Mouse (Mus musculus) kidney, postnatal 0 days (tissue): ENCODE results near the gene Cbfa2t3. TPM values are rescaled to one million over a fixed set of nuclear protein-coding genes. Genes with fewer than 3 reads are reported as not detected.
"Not testable (repeated sequence)": the region's sequence is repeated elsewhere in the genome, so short reads cannot be mapped to it uniquely, and the experiment has no call there.

Source experiments
- ATAC-seq: fragments of 200-750 bp; cut with Nextera tagmentation; replicated peaks from 2 replicates; pipeline ENCODE4 v1.8.0; 2017; ENCODE audit warnings: low read depth, moderate number of reproducible peaks, moderate TSS enrichment, moderate library complexity; ENCODE audit not compliant: low FRiP score
- DNase-seq: peaks from one replicate; pipeline ENCODE4 v3.0.0-alpha.2; 2016; ENCODE audit warnings: low spot score
- H3K27ac ChIP-seq: fragments of 300-500 bp; sonication (generic); 2 replicates; pipeline ENCODE4 v1.5.1; 2014; ENCODE audit warnings: mild to moderate bottlenecking
- H3K27me3 ChIP-seq: fragments of 300-500 bp; sonication (generic); 2 replicates; pipeline ENCODE4 v1.6.1; 2014; ENCODE audit warnings: low read length, mixed read lengths; ENCODE audit not compliant: insufficient read depth
- H3K36me3 ChIP-seq: fragments of 300-500 bp; sonication (generic); 2 replicates; pipeline ENCODE4 v1.6.1; 2014; ENCODE audit warnings: low read length, mixed read lengths; ENCODE audit not compliant: insufficient read depth
- H3K4me1 ChIP-seq: fragments of 300-500 bp; sonication (generic); replicated peaks from 2 replicates; pipeline ENCODE4 v1.6.1; 2014; ENCODE audit warnings: antibody characterized with exemption, low read length, mixed read lengths; ENCODE audit not compliant: insufficient read depth
- H3K4me2 ChIP-seq: fragments of 300-500 bp; sonication (generic); 2 replicates; pipeline ENCODE4 v1.6.1; 2014; ENCODE audit warnings: mild to moderate bottlenecking, low read length, moderate library complexity, mixed read lengths
- H3K4me3 ChIP-seq: fragments of 300-500 bp; sonication (generic); replicated peaks from 2 replicates; pipeline ENCODE4 v1.5.1; 2014; ENCODE audit warnings: low read depth, low read length
- H3K9ac ChIP-seq: fragments of 300-500 bp; sonication (generic); 2 replicates; pipeline ENCODE4 v1.6.1; 2014; ENCODE audit warnings: low read depth, low read length
- H3K9me3 ChIP-seq: fragments of 300-500 bp; sonication (generic); replicated peaks from 2 replicates; pipeline ENCODE4 v1.6.1; 2016; ENCODE audit warnings: low read length, inconsistent platforms, mixed read lengths
- CTCF ChIP-seq: IDR thresholded peaks from 2 replicates; pipeline ENCODE4 v1.5.1; 2016; ENCODE audit warnings: antibody characterized with exemption, low read depth, mild to moderate bottlenecking, moderate library complexity
- WGBS: fragments of 180-500 bp; shearing (Covaris S2); extraction: QIAGEN DNeasy Blood & Tissue Kit; methylation state at CpG from one replicate; pipeline ENCODE4 v1.1.7; 2014; 5-methylcytosine and 5-hydroxymethylcytosine counted together
- polyA plus RNA-seq: library from polyadenylated mRNA; unstranded; fragments of >200 nt; fragmentation: Nextera tagmentation; extraction: Ambion mirVana; gene quantifications from 2 replicates; pipeline ENCODE4 v1.2.1, GENCODE M21; 2015

Cbfa2t3 gene
- polyA plus RNA-seq, 1 experiment from 2014 or later: 3.6 TPM

GRCm38 (mm10) chr8:122633205-122633604 lies 65.7 kb downstream of the Cbfa2t3 start:
- Histone ChIP-seq H3K27me3 (no peaks in the 10 kb centered on the region), H3K36me3 (no peaks in the 10 kb centered on the region), H3K4me3 (no peak overlapping the region), H3K4me2 (no peak overlapping the region), H3K27ac (no peak overlapping the region), H3K9ac (no peak overlapping the region), H3K9me3 (no peaks in the 10 kb centered on the region), H3K4me1 (no peaks in the 10 kb centered on the region)
- WGBS: 93% methylated on average over 14 of the region's 14 CpGs
- no peak for DNase-seq
- no peak for TF ChIP-seq CTCF
- no peak for ATAC-seq

GRCm38 (mm10) chr8:122632134-122632533 lies 66.8 kb downstream of the Cbfa2t3 start:
- not testable (repeated sequence) for ATAC-seq, DNase-seq, H3K4me1 ChIP-seq, H3K9me3 ChIP-seq, H3K27me3 ChIP-seq, H3K27ac ChIP-seq, H3K4me3 ChIP-seq, H3K36me3 ChIP-seq, H3K9ac ChIP-seq, H3K4me2 ChIP-seq
- 69% methylated on average over 3 of the region's 3 CpGs for WGBS

GRCm38 (mm10) chr8:122630696-122631095 lies 68.2 kb downstream of the Cbfa2t3 start:
- Histone ChIP-seq H3K4me3 (no peak overlapping the region), H3K4me2 (no peak overlapping the region; the same call in 1 of the 2 replicates), H3K9me3 (no peaks in the 10 kb centered on the region), H3K9ac (no peak overlapping the region), H3K27me3 (no peaks in the 10 kb centered on the region), H3K27ac (no peak overlapping the region), H3K4me1 (no peaks in the 10 kb centered on the region), H3K36me3 (no peaks in the 10 kb centered on the region)
- WGBS: 50% methylated on average over 22 of the region's 22 CpGs
- TF ChIP-seq CTCF: no peak
- ATAC-seq (peak; percentile 26; the same call in 1 of the 2 replicates), DNase-seq (no peak)

- Histone ChIP-seq H3K27me3 (no peaks in the 10 kb centered on the region), H3K9ac (no peak overlapping the region), H3K27ac (no peak overlapping the region), H3K4me1 (no peaks in the 10 kb centered on the region), H3K9me3 (no peaks in the 10 kb centered on the region), H3K4me2 (no peak overlapping the region), H3K4me3 (no peak overlapping the region), H3K36me3 (no peaks in the 10 kb centered on the region)
- WGBS: 46% methylated on average over 10 of the region's 10 CpGs
- no peak for ATAC-seq
- DNase-seq: no peak
- TF ChIP-seq CTCF: no peak
Measured at GRCm38 (mm10) chr8:122629388-122629787, 69.5 kb downstream of the Cbfa2t3 start.

- ATAC-seq (no peak), DNase-seq (no peak)
- Histone ChIP-seq H3K27ac (no peak overlapping the region), H3K4me2 (no peak overlapping the region), H3K4me3 (no peak overlapping the region), H3K27me3 (no peaks in the 10 kb centered on the region), H3K36me3 (no peaks in the 10 kb centered on the region), H3K4me1 (no peaks in the 10 kb centered on the region), H3K9me3 (no peaks in the 10 kb centered on the region), H3K9ac (no peak overlapping the region)
- 68% methylated on average over 2 of the region's 2 CpGs for WGBS
- no peak for TF ChIP-seq CTCF
Measured at GRCm38 (mm10) chr8:122626896-122627295, 72.0 kb downstream of the Cbfa2t3 start.

GRCm38 (mm10) chr8:122625811-122626210 lies 73.1 kb downstream of the Cbfa2t3 start:
- Histone ChIP-seq H3K36me3 (no peaks in the 10 kb centered on the region), H3K4me1 (peaks cover 6% of the 10 kb centered on the region), H3K9me3 (no peaks in the 10 kb centered on the region), H3K4me3 (no peak overlapping the region), H3K4me2 (no peak overlapping the region), H3K9ac (no peak overlapping the region), H3K27ac (no peak overlapping the region), H3K27me3 (no peaks in the 10 kb centered on the region)
- TF ChIP-seq CTCF: no peak
- ATAC-seq (no peak), DNase-seq (no peak)
- 80% methylated on average over 9 of the region's 9 CpGs for WGBS

- H3K36me3 ChIP-seq: no peaks in the 10 kb centered on the region
- no peak overlapping the region for H3K9ac ChIP-seq
- no peak overlapping the region for H3K27ac ChIP-seq
- no peak for ATAC-seq
- no peaks in the 10 kb centered on the region for H3K9me3 ChIP-seq
- TF ChIP-seq CTCF: peak; percentile 46; the same call in 1 of the 2 replicates
- H3K4me2 ChIP-seq: no peak overlapping the region
- DNase-seq: no peak
- no peaks in the 10 kb centered on the region for H3K27me3 ChIP-seq
- H3K4me3 ChIP-seq: no peak overlapping the region
- WGBS: 70% methylated on average over 5 of the region's 5 CpGs
- peaks cover 13% of the 10 kb centered on the region for H3K4me1 ChIP-seq
Measured at GRCm38 (mm10) chr8:122624653-122625052, 74.3 kb downstream of the Cbfa2t3 start.
